Mouse (Mus musculus) myocyte (in vitro differentiated cells): ENCODE measurements around the gene Gnat1. TPM values are rescaled to one million over a fixed set of nuclear protein-coding genes. Genes with fewer than 3 reads are reported as not detected.

Experiments
- H3K27me3 ChIP-seq: one replicate; pipeline ENCODE4 v1.6.1; 2011; ENCODE audit not compliant: control insufficient read depth, insufficient read depth, insufficient read length
- H3K36me3 ChIP-seq: one replicate; pipeline ENCODE4 v1.6.1; 2011; ENCODE audit not compliant: control insufficient read depth, insufficient read depth
- H3K4me2 ChIP-seq: one replicate; pipeline ENCODE4 v1.6.1; 2011; ENCODE audit warnings: low read depth, control low read depth
- H3K4me3 ChIP-seq: one replicate; pipeline ENCODE4 v1.5.1; 2011; ENCODE audit warnings: mild to moderate bottlenecking, control low read depth, moderate library complexity
- H3K79me2 ChIP-seq: one replicate; pipeline ENCODE4 v1.6.1; 2011; ENCODE audit not compliant: control insufficient read depth, insufficient read depth
- H3ac ChIP-seq: one replicate; pipeline ENCODE4 v1.6.1; 2011; ENCODE audit not compliant: control insufficient read depth, insufficient read length
- CEBPB ChIP-seq: IDR thresholded peaks from 2 replicates; pipeline ENCODE4 v1.6.1; 2011; ENCODE audit warnings: mild to moderate bottlenecking, moderate library complexity; ENCODE audit not compliant: poor library complexity, insufficient read depth, severe bottlenecking
- E2F4 ChIP-seq: IDR thresholded peaks from one replicate; pipeline ENCODE4 v1.6.1; 2011; ENCODE audit warnings: mild to moderate bottlenecking, control low read depth, moderate library complexity; ENCODE audit not compliant: insufficient read depth
- MAX ChIP-seq: IDR thresholded peaks from one replicate; pipeline ENCODE4 v1.6.1; 2011; ENCODE audit warnings: low read depth, mild to moderate bottlenecking, control low read depth
- MYOD1 ChIP-seq, 3 experiments: IDR thresholded peaks; one replicate each; pipeline ENCODE4 v1.6.1; 2011; ENCODE audit warnings: control low read depth in 2 of 3, low read depth in 2 of 3, mild to moderate bottlenecking in 2 of 3, moderate library complexity in 1 of 3; ENCODE audit not compliant: insufficient read length in 2 of 3, control insufficient read depth in 1 of 3
- MYOG ChIP-seq, 3 experiments: IDR thresholded peaks; one replicate each; pipeline ENCODE4 v1.6.1; 2011; ENCODE audit warnings: control low read depth in 2 of 3, low read depth in 2 of 3, mild to moderate bottlenecking in 2 of 3; ENCODE audit not compliant: insufficient read length in 2 of 3, control insufficient read depth in 1 of 3, insufficient read depth in 1 of 3
- POLR2A ChIP-seq: IDR thresholded peaks from one replicate; pipeline ENCODE4 v1.6.1; 2011; ENCODE audit warnings: low read depth, mild to moderate bottlenecking, control low read depth, moderate library complexity; ENCODE audit not compliant: insufficient read length
- POLR2AphosphoS2 ChIP-seq: IDR thresholded peaks from one replicate; pipeline ENCODE4 v1.6.1; 2011; ENCODE audit warnings: low read depth, control low read depth; ENCODE audit not compliant: insufficient read length
- REST ChIP-seq: IDR thresholded peaks from one replicate; pipeline ENCODE4 v1.6.1; 2011; ENCODE audit warnings: mild to moderate bottlenecking, control low read depth, moderate library complexity; ENCODE audit not compliant: insufficient read depth, insufficient read length
- SRF ChIP-seq: IDR thresholded peaks from one replicate; pipeline ENCODE4 v1.6.1; 2011; ENCODE audit warnings: low read depth; ENCODE audit not compliant: control insufficient read depth, insufficient read length
- TCF12 ChIP-seq: IDR thresholded peaks from one replicate; pipeline ENCODE4 v1.6.1; 2011; ENCODE audit warnings: mild to moderate bottlenecking, control low read depth; ENCODE audit not compliant: poor library complexity, insufficient read depth, severe bottlenecking
- TCF3 ChIP-seq: IDR thresholded peaks from one replicate; pipeline ENCODE4 v1.6.1; 2011; ENCODE audit warnings: low read depth, control low read depth; ENCODE audit not compliant: insufficient read length
- USF1 ChIP-seq: IDR thresholded peaks from one replicate; pipeline ENCODE4 v1.6.1; 2011; ENCODE audit warnings: low read depth, mild to moderate bottlenecking, control low read depth, moderate library complexity
- polyA plus RNA-seq: library from polyadenylated mRNA; unstranded; fragments of >200 nt; fragmentation: generic; extraction: Trizol; gene quantifications from one replicate; pipeline ENCODE4 v1.2.1, GENCODE M21; 2012; ENCODE audit warnings: missing spikeins

Gene Gnat1
- polyA plus RNA-seq, 1 experiment = not detected

DNA sequence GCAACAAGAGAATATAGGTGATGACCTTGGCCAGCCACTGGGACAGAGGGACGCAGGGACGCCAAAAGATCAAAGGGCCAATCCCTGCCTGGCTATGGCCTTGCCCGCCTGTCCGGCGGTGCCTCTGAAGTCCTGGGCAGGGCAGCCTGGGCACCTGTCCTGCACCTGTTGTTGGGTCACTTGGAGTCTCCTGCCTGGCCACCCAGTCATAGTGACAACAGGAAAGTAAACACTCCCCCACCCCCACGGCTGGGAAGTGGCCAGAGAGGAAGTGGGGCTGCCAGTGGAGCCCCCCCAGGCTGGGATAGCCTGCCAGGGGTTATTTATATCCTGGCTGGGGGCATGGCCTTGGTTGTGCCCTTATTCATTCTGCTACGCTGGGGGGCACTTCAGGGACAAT is 15.1 kb upstream of the Gnat1 start:
- no peaks in the 10 kb centered on the region for H3K79me2 ChIP-seq
- H3ac ChIP-seq = no peak overlapping the region
- peaks cover 25% of the 10 kb centered on the region for H3K27me3 ChIP-seq
- TF ChIP-seq TCF3 (peak; percentile 51), USF1 (no peak), TCF12 (peak; percentile 63), MYOD1 (IDR thresholded peaks at IDR 0.05; ENCODE audit: control insufficient read depth in 1 of 3, insufficient read length in 2 of 3, low read depth in 2 of 3) (peak in 1 of 3 experiments; percentile 93), CEBPB (no peak), MYOG (IDR thresholded peaks at IDR 0.05; ENCODE audit: control insufficient read depth in 1 of 3, insufficient read depth in 1 of 3, insufficient read length in 2 of 3, low read depth in 2 of 3) (peak in 2 of 3 experiments; percentile 51 to 82)
- H3K4me3 ChIP-seq = no peak overlapping the region
- no peaks in the 10 kb centered on the region for H3K36me3 ChIP-seq
- H3K4me2 ChIP-seq = no peak overlapping the region

- TF ChIP-seq TCF3 = peak; percentile 56
- TF ChIP-seq MYOG (IDR thresholded peaks at IDR 0.05; ENCODE audit: control insufficient read depth in 1 of 3, insufficient read depth in 1 of 3, insufficient read length in 2 of 3, low read depth in 2 of 3) = peak in 2 of 3 experiments; percentile 42 to 50
- no peak for TF ChIP-seq REST
- TF ChIP-seq MYOD1 (IDR thresholded peaks at IDR 0.05; ENCODE audit: control insufficient read depth in 1 of 3, insufficient read length in 2 of 3, low read depth in 2 of 3) = peak in 2 of 3 experiments; percentile 57 to 77
- TF ChIP-seq CEBPB = no peak
- peak; percentile 21 for TF ChIP-seq TCF12
- Histone ChIP-seq H3K4me2 (no peak overlapping the region), H3ac (no peak overlapping the region), H3K27me3 (peaks cover 32% of the 10 kb centered on the region), H3K79me2 (no peaks in the 10 kb centered on the region), H3K36me3 (no peaks in the 10 kb centered on the region), H3K4me3 (no peak overlapping the region)
Observed at GRCm38 (mm10) chr9:107693433-107693987, 14.0 kb upstream of the Gnat1 start.

GRCm38 (mm10) chr9:107692785-107693184 is 13.3 kb upstream of the Gnat1 start:
- Histone ChIP-seq H3ac (no peak overlapping the region), H3K27me3 (peaks cover 32% of the 10 kb centered on the region), H3K36me3 (no peaks in the 10 kb centered on the region)

GRCm38 (mm10) chr9:107690391-107690790 is 10.9 kb upstream of the Gnat1 start:
- Histone ChIP-seq H3K36me3 (no peaks in the 10 kb centered on the region), H3K4me2 (no peak overlapping the region), H3K4me3 (no peak overlapping the region), H3K79me2 (no peaks in the 10 kb centered on the region), H3K27me3 (peaks cover 47% of the 10 kb centered on the region), H3ac (no peak overlapping the region)
- TF ChIP-seq SRF (no peak), E2F4 (no peak), REST (no peak), TCF3 (no peak), USF1 (no peak), POLR2AphosphoS2 (no peak), TCF12 (no peak), MYOG (IDR thresholded peaks at IDR 0.05; ENCODE audit: control insufficient read depth in 1 of 3, insufficient read depth in 1 of 3, insufficient read length in 2 of 3, low read depth in 2 of 3) (no peak), MAX (no peak)

More at GRCm38 (mm10) chr9:107692785-107693184, 13.3 kb upstream of the Gnat1 start:
- H3K4me3 ChIP-seq = no peak overlapping the region
- H3K4me2 ChIP-seq = no peak overlapping the region
- TF ChIP-seq CEBPB = no peak
- no peak for TF ChIP-seq MYOG (IDR thresholded peaks at IDR 0.05; ENCODE audit: control insufficient read depth in 1 of 3, insufficient read depth in 1 of 3, insufficient read length in 2 of 3, low read depth in 2 of 3)
- TF ChIP-seq USF1 = no peak
- no peak for TF ChIP-seq SRF
- no peak for TF ChIP-seq REST
- TF ChIP-seq E2F4 = no peak
- TF ChIP-seq POLR2AphosphoS2 = no peak
- no peak for TF ChIP-seq TCF3
- TF ChIP-seq TCF12 = no peak
- no peak for TF ChIP-seq MYOD1 (IDR thresholded peaks at IDR 0.05; ENCODE audit: control insufficient read depth in 1 of 3, insufficient read length in 2 of 3, low read depth in 2 of 3)
- no peak for TF ChIP-seq POLR2A
- H3K79me2 ChIP-seq = no peaks in the 10 kb centered on the region

GRCm38 (mm10) chr9:107688939-107689338 is 9.4 kb upstream of the Gnat1 start:
- Histone ChIP-seq H3ac (no peak overlapping the region), H3K36me3 (no peaks in the 10 kb centered on the region), H3K27me3 (peaks cover 61% of the 10 kb centered on the region), H3K4me2 (no peak overlapping the region), H3K4me3 (no peak overlapping the region), H3K79me2 (no peaks in the 10 kb centered on the region)
- no peak for TF ChIP-seq SRF
